Mouse (Mus musculus): Measurements from ENCODE around the gene Fam227a. TPM values are rescaled to one million over a fixed set of nuclear protein-coding genes. Genes with fewer than 3 reads are reported as not detected.

Gene Fam227a
- polyA plus RNA-seq (2012; fragmentation: generic; extraction: Trizol): 1 to 10 TPM in 1 of 2 experiments, under 1 TPM in 1; 0.05 to 2.3 TPM

GRCm38 (mm10) chr15:79658531-79659375 is at the start of gene Fam227a, which contains the start of gene Cby1:
Gene Fam227a (minus strand): TSS chr15:79658956.
Gene Cby1 (plus strand): TSS chr15:79659199.

GRCm38 (mm10) chr15:79690426-79691022 is 31.8 kb upstream of the Fam227a start, which contains the start of gene Gtpbp1:
Gene Gtpbp1 (plus strand): TSS chr15:79690845.

GRCm38 (mm10) chr15:79687646-79688267 is 29.0 kb upstream of the Fam227a start, which contains the start of gene Josd1:
Gene Josd1 (minus strand): TSS chr15:79687919.

GRCm38 (mm10) chr15:79670249-79670971 is 11.7 kb upstream of the Fam227a start, which contains the start of gene Tomm22:
Gene Tomm22 (plus strand): TSS chr15:79670861.

GRCm38 (mm10) chr15:79604990-79605665 is 53.6 kb downstream of the Fam227a start, which contains the start of gene Dmc1:
Gene Dmc1 (minus strand): TSS chr15:79605109.

Other genes with a start within 250 kb of the Fam227a start
- 10 to 100 TPM; 36.7 to 78.9 TPM for gene Csnk1e, start 203.4 kb downstream of the Fam227a start, polyA plus RNA-seq (2012; fragmentation: generic; extraction: Trizol)
- gene Kcnj4, start 153.7 kb downstream of the Fam227a start, polyA plus RNA-seq (2012; fragmentation: generic; extraction: Trizol): under 1 TPM in 1 of 2 experiments, not detected in 1; 0.04 TPM
- 10 to 100 TPM; 32.3 to 63.8 TPM for gene Kdelr3, start 142.5 kb downstream of the Fam227a start, polyA plus RNA-seq (2012; fragmentation: generic; extraction: Trizol)
- 100 to 1,000 TPM in 1 of 2 experiments, 10 to 100 TPM in 1; 13.2 to 129 TPM for gene Ddx17, start 112.2 kb downstream of the Fam227a start, polyA plus RNA-seq (2012; fragmentation: generic; extraction: Trizol)
- gene Dmc1, start 53.8 kb downstream of the Fam227a start, polyA plus RNA-seq (2012; fragmentation: generic; extraction: Trizol): not detected
- gene Cby1, start 243 bp upstream of the Fam227a start, polyA plus RNA-seq (2012; fragmentation: generic; extraction: Trizol): 10 to 100 TPM; 45.2 to 87.1 TPM
- 100 to 1,000 TPM; 108 to 117 TPM for gene Tomm22, start 11.9 kb upstream of the Fam227a start, polyA plus RNA-seq (2012; fragmentation: generic; extraction: Trizol)
- 10 to 100 TPM; 15.7 to 50.5 TPM for gene Josd1, start 29.0 kb upstream of the Fam227a start, polyA plus RNA-seq (2012; fragmentation: generic; extraction: Trizol)
- 10 to 100 TPM; 41.7 to 42.9 TPM for gene Gtpbp1, start 31.9 kb upstream of the Fam227a start, polyA plus RNA-seq (2012; fragmentation: generic; extraction: Trizol)
- gene Sun2, start 83.6 kb upstream of the Fam227a start, polyA plus RNA-seq (2012; fragmentation: generic; extraction: Trizol): 100 to 1,000 TPM in 1 of 2 experiments, 10 to 100 TPM in 1; 12.5 to 130 TPM
- 10 to 100 TPM; 33.6 to 80.7 TPM for gene Dnal4, start 118.9 kb upstream of the Fam227a start, polyA plus RNA-seq (2012; fragmentation: generic; extraction: Trizol)
- 10 to 100 TPM; 32.5 to 82.6 TPM for gene Nptxr, start 145.8 kb upstream of the Fam227a start, polyA plus RNA-seq (2012; fragmentation: generic; extraction: Trizol)
- gene Npcd, start 175.3 kb upstream of the Fam227a start, polyA plus RNA-seq (2012; fragmentation: generic; extraction: Trizol): under 1 TPM; 0.02 to 0.34 TPM
- gene Cbx6, start 175.7 kb upstream of the Fam227a start, polyA plus RNA-seq (2012; fragmentation: generic; extraction: Trizol): 100 to 1,000 TPM in 1 of 2 experiments, 10 to 100 TPM in 1; 60.9 to 167 TPM
- gene Apobec3, start 232.7 kb upstream of the Fam227a start, polyA plus RNA-seq (2012; fragmentation: generic; extraction: Trizol): 10 to 100 TPM; 13.0 to 41.5 TPM